Mouse (Mus musculus): ENCODE data around the gene Padi2. TPM values are rescaled to one million over a fixed set of nuclear protein-coding genes. Genes with fewer than 3 reads are reported as not detected.
A peak's percentile ranks its signal among the peaks of the same experiment; 100 is the strongest.

The Padi2 gene
- polyA plus RNA-seq, 1 experiment from 2014 or later: 0.45 TPM

DNA sequence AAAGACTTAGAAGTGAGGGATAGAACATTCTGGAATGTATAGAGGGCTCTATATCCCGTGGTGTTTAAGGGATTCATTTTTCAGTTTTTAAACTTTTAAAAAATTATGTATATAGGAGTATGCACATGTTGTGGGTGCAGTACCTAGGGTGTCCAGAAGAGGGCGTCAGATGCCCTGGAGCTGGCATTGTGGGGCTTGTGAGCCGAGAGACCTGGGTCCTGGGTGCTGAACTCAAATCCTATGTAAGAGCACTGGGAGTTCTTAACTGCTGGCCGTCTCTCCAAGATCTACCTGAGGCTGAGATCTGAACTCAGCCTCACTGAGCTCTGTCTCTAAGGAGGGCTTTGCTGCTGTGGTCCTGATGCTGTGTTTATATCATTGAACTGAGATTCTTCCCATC is 23.8 kb upstream of the Padi2 start:
- Histone ChIP-seq H3K4me3 (replicated peaks) (no peak overlapping the region), H3K4me1 (peaks cover 3% of the 10 kb centered on the region; the same call in 1 of the 2 replicates), H3K9me3 (peaks cover 10% of the 10 kb centered on the region; the same call in 1 of the 2 replicates), H3K4me2 (no peak overlapping the region), H3K9ac (no peak overlapping the region), H3K27ac (no peak overlapping the region), H3K36me3 (replicated peaks) (no peaks in the 10 kb centered on the region), H3K27me3 (no peaks in the 10 kb centered on the region)
- WGBS: 64% methylated on average over 4 of the region's 4 CpGs
- ATAC-seq (ENCODE audit: low FRiP score): no peak

DNA sequence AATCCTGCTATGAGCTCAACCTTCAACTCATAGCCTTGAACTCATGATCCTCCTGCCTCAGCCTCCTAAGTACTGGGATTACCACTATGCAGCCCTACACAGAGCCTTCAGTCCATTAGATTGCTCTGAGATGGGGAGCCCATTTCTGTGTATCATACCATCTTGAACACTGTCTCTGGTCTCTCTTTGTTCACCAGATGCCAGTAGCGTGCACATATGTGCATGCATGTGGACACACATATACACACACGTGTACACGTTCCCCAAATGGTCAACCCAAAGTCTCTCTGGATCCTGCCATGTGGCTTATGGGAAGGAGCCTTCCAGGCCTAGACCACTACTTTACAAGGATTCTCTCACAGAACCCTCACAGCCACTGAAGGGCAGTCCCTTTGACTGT is 23.2 kb upstream of the Padi2 start:
- H3K9ac ChIP-seq: no peak overlapping the region
- no peaks in the 10 kb centered on the region for H3K27me3 ChIP-seq
- no peak overlapping the region for H3K27ac ChIP-seq
- no peaks in the 10 kb centered on the region for H3K36me3 ChIP-seq (replicated peaks)
- ATAC-seq (ENCODE audit: low FRiP score): no peak
- H3K4me3 ChIP-seq (replicated peaks): no peak overlapping the region
- H3K4me2 ChIP-seq: no peak overlapping the region
- WGBS: 95% methylated on average over 3 of the region's 3 CpGs
- peaks cover 3% of the 10 kb centered on the region; the same call in 1 of the 2 replicates for H3K4me1 ChIP-seq
- H3K9me3 ChIP-seq: peaks cover 10% of the 10 kb centered on the region; the same call in 1 of the 2 replicates

DNA sequence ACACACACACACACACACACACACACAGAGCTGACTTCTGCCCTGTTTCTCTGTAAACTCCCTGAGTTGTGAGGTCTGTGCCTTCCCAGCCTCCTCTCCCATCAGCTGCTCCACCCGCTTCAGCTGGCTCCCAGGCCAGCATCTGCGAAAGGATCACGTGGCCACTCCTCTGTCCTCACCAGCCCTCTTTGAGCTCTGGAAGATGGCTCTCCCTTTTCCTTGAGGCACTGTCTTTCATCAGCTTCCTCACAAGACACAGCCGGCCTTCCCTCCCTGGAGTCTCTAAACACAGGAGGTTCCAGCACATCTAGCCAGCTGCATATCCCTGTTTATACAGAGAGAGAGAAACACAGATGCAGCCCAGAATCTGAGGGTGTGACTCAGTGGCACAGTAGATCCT is 22.3 kb upstream of the Padi2 start:
- Histone ChIP-seq H3K4me3 (replicated peaks) (no peak overlapping the region), H3K36me3 (replicated peaks) (no peaks in the 10 kb centered on the region), H3K27me3 (no peaks in the 10 kb centered on the region), H3K4me1 (peaks cover 3% of the 10 kb centered on the region; the same call in 1 of the 2 replicates), H3K9ac (no peak overlapping the region), H3K4me2 (no peak overlapping the region), H3K9me3 (peaks cover 10% of the 10 kb centered on the region; the same call in 1 of the 2 replicates), H3K27ac (no peak overlapping the region)
- ATAC-seq (ENCODE audit: low FRiP score): no peak
- WGBS: 58% methylated on average over 4 of the region's 4 CpGs

- no peaks in the 10 kb centered on the region for H3K27me3 ChIP-seq
- no peak overlapping the region for H3K9ac ChIP-seq
- H3K9me3 ChIP-seq: 0 out of 2 replicates have a peak, but pooled peaks cover 11% of the 10 kb centered on the region
- no peak for ATAC-seq (ENCODE audit: low FRiP score)
- H3K4me2 ChIP-seq: no peak overlapping the region
- H3K27ac ChIP-seq: no peak overlapping the region
- no peak overlapping the region for H3K4me3 ChIP-seq (replicated peaks)
- H3K4me1 ChIP-seq: no peaks in the 10 kb centered on the region
- H3K36me3 ChIP-seq (replicated peaks): no peaks in the 10 kb centered on the region
- WGBS: 92% methylated on average over 14 of the region's 14 CpGs
Measured at GRCm38 (mm10) chr4:140891525-140892162, 14.5 kb upstream of the Padi2 start.

- H3K4me3 ChIP-seq (replicated peaks): no peak overlapping the region
- 74% methylated on average over 1 of the region's 1 CpGs for WGBS
Measured at GRCm38 (mm10) chr4:140892163-140892530, 14.0 kb upstream of the Padi2 start.

GRCm38 (mm10) chr4:140904776-140905425 is 1.2 kb upstream of the Padi2 start:
- Histone ChIP-seq H3K9ac (no peak overlapping the region), H3K27me3 (peaks cover 73% of the 10 kb centered on the region), H3K36me3 (replicated peaks) (no peaks in the 10 kb centered on the region), H3K9me3 (no peaks in the 10 kb centered on the region), H3K4me3 (replicated peaks) (no peak overlapping the region), H3K27ac (no peak overlapping the region), H3K4me2 (no peak overlapping the region), H3K4me1 (peaks cover 15% of the 10 kb centered on the region)
- 56% methylated on average over 14 of the region's 14 CpGs for WGBS
- ATAC-seq (ENCODE audit: low FRiP score): no peak

More at GRCm38 (mm10) chr4:140892163-140892530, 14.0 kb upstream of the Padi2 start:
- no peaks in the 10 kb centered on the region for H3K36me3 ChIP-seq (replicated peaks)
- no peak overlapping the region for H3K4me2 ChIP-seq
- ATAC-seq (ENCODE audit: low FRiP score): no peak
- no peaks in the 10 kb centered on the region for H3K27me3 ChIP-seq
- H3K4me1 ChIP-seq: no peaks in the 10 kb centered on the region
- no peak overlapping the region for H3K9ac ChIP-seq
- H3K27ac ChIP-seq: no peak overlapping the region
- H3K9me3 ChIP-seq: 0 out of 2 replicates have a peak, but pooled peaks cover 11% of the 10 kb centered on the region

GRCm38 (mm10) chr4:140905426-140905871 is 695 bp upstream of the Padi2 start:
- Histone ChIP-seq H3K36me3 (replicated peaks) (no peaks in the 10 kb centered on the region), H3K4me2 (peak overlapping the region; percentile 76), H3K27me3 (peaks cover 75% of the 10 kb centered on the region), H3K4me3 (replicated peaks) (peak overlapping the region; percentile 37), H3K27ac (no peak overlapping the region), H3K9me3 (no peaks in the 10 kb centered on the region), H3K9ac (0 out of 2 replicates have a peak overlapping the region, but pooled peaks have one; percentile 50), H3K4me1 (peaks cover 16% of the 10 kb centered on the region)
- 8% methylated on average over 11 of the region's 11 CpGs for WGBS
- ATAC-seq (ENCODE audit: low FRiP score): no peak

DNA sequence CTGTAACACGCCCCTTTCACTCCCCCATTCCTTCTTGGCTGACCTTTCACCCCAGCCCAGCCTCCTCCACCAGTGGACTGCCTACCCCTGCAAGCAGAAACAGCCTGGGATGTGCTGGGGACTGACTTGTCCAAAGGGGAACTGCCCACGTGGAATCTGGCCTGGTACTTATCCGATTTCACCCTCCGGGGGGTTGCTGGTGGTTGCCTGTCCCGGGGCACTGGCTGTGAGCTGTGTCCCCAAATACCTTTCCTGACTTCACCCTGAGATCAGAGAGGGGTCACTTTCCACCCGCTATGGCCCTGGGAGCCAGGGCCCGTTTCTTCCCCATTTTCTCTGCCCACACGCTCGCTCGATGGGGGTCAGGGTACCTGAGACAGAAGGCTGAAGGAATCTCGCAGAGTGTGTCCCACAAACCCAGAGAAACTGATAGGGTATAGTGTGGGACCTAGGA is 710 bp downstream of the Padi2 start:
- 52% methylated on average over 11 of the region's 11 CpGs for WGBS
- H3K27ac ChIP-seq: no peak overlapping the region
- peaks cover 22% of the 10 kb centered on the region for H3K4me1 ChIP-seq
- no peak overlapping the region for H3K4me2 ChIP-seq
- no peak overlapping the region for H3K9ac ChIP-seq
- H3K4me3 ChIP-seq (replicated peaks): no peak overlapping the region
- H3K36me3 ChIP-seq (replicated peaks): no peaks in the 10 kb centered on the region
- no peak; the same call in 1 of the 2 replicates for ATAC-seq (ENCODE audit: low FRiP score)
- peaks cover 71% of the 10 kb centered on the region for H3K27me3 ChIP-seq
- H3K9me3 ChIP-seq: no peaks in the 10 kb centered on the region

GRCm38 (mm10) chr4:140907306-140908024 is 1.3 kb downstream of the Padi2 start:
- WGBS: 39% methylated on average over 12 of the region's 12 CpGs
- no peak for ATAC-seq (ENCODE audit: low FRiP score)
- Histone ChIP-seq H3K27me3 (peaks cover 70% of the 10 kb centered on the region), H3K4me1 (peaks cover 22% of the 10 kb centered on the region), H3K36me3 (replicated peaks) (no peaks in the 10 kb centered on the region), H3K9ac (no peak overlapping the region), H3K27ac (no peak overlapping the region), H3K4me3 (replicated peaks) (no peak overlapping the region), H3K4me2 (no peak overlapping the region), H3K9me3 (no peaks in the 10 kb centered on the region)

DNA sequence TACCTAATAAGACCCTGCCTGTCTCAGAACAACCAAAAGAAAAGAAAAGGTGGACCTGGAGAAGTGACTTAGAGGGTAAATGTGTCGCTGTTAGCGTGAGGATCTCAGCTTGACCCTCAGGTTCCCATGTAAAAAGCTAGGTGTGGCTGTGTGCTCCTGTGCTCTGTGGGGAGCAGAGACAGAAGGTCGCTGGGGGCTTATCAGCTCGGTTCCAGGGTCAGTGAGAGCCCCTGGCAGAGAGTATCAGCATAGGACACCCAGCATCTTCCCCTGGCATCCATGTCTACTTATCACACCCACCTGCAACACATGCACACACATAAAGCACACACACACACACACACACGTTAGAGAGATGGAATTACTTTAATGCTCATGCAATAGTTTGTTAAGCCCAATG is 2.5 kb downstream of the Padi2 start:
- WGBS: 62% methylated on average over 5 of the region's 5 CpGs
- no peak overlapping the region for H3K9ac ChIP-seq
- ATAC-seq (ENCODE audit: low FRiP score): no peak
- peaks cover 59% of the 10 kb centered on the region for H3K27me3 ChIP-seq
- no peak overlapping the region for H3K4me2 ChIP-seq
- no peaks in the 10 kb centered on the region for H3K9me3 ChIP-seq
- H3K27ac ChIP-seq: no peak overlapping the region
- no peak overlapping the region for H3K4me3 ChIP-seq (replicated peaks)
- peaks cover 22% of the 10 kb centered on the region for H3K4me1 ChIP-seq
- no peaks in the 10 kb centered on the region for H3K36me3 ChIP-seq (replicated peaks)

DNA sequence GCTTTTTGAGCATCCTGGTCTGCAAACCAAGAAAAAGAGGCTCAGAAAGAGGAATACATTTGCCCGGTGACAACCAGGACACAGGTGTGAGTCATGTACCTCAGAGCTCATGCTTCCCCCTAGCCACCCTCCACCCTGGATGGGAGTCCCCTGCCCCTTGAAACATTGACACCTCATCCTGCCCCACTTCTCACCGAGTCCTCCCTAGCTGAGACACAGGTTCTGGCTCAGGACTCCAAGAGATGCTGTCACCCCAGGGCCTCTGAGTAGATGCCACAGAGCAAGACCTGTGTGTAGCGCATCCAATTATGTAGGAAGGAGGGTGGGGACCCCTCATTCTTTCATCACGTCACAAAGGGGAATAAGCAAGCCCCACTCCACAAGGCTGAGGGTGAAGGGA is 3.4 kb downstream of the Padi2 start:
- Histone ChIP-seq H3K4me1 (peaks cover 23% of the 10 kb centered on the region), H3K4me2 (no peak overlapping the region), H3K4me3 (replicated peaks) (no peak overlapping the region), H3K27me3 (peaks cover 52% of the 10 kb centered on the region), H3K36me3 (replicated peaks) (no peaks in the 10 kb centered on the region), H3K9ac (no peak overlapping the region), H3K27ac (no peak overlapping the region), H3K9me3 (no peaks in the 10 kb centered on the region)
- no peak for ATAC-seq (ENCODE audit: low FRiP score)
- WGBS: 82% methylated on average over 4 of the region's 4 CpGs

DNA sequence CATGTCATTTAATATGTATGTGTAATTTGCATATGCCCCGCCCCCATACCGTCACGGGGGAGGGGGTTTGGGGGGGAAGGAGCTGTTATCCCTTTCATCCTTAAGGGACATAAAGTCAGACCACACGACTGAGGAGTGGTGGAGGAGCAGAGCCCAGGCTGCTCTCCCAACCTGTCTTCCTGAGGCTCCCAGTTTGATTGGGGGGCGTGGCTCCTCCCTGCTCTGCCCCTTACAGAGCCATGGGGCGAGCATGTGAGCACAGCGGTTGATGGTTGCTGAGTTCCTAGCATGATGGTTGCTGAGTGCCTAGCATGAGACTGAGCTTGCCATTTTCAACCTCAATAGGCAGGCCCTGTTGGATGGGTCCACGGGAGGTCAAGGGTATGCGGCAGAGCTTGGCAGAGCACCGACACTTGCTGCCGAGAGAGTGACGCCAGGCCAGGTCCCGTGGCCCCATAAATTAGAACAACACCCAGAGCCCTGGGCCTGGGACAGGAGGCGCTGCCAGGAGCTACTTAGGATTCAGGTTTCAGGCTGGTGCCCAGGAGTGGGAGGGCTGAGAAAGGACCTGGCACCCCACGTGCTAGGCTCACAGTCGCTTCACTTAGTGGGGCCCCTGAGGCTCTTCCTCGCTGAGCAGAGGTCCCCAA is 4.6 kb downstream of the Padi2 start:
- Histone ChIP-seq H3K4me3 (replicated peaks) (no peak overlapping the region), H3K4me1 (peaks cover 25% of the 10 kb centered on the region), H3K27me3 (peaks cover 40% of the 10 kb centered on the region), H3K4me2 (no peak overlapping the region), H3K9ac (no peak overlapping the region), H3K9me3 (no peaks in the 10 kb centered on the region), H3K27ac (no peak overlapping the region), H3K36me3 (replicated peaks) (no peaks in the 10 kb centered on the region)
- 32% methylated on average over 17 of the region's 17 CpGs for WGBS
- ATAC-seq (ENCODE audit: low FRiP score): no peak

Measured in forebrain, embryonic 12.5 days (tissue).